Mouse (Mus musculus): Measurements from ENCODE around the gene Fyb. TPM values are rescaled to one million over a fixed set of nuclear protein-coding genes. Genes with fewer than 3 reads are reported as not detected.

Fyb gene
- polyA plus RNA-seq, 1 experiment from 2014 or later: 6.9 TPM

DNA sequence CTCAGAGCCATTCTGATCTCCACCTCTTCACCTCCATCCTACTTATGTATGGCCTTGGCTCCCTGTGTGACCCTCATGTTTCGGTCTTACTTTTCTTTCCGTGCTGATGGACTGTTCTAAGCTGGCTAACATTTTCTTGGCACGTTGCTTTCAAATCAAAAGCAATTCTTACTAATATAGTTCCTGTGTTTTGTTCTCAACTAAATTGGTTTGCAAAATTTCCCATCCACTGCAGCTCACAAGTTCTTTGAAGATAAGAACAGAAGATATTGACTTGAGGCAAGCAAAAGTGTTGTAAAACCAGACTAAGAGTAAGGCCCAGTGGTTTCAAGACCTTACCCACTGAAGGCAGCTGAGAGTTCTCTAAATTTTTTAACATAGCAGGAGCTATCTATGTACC, 90.2 kb downstream of the Fyb start:
- Histone ChIP-seq H3K27ac (no peak overlapping the region), H3K36me3 (no peaks in the 10 kb centered on the region), H3K4me1 (no peaks in the 10 kb centered on the region), H3K27me3 (no peaks in the 10 kb centered on the region), H3K9me3 (no peaks in the 10 kb centered on the region), H3K9ac (no peak overlapping the region), H3K4me3 (no peak overlapping the region), H3K4me2 (no peak overlapping the region)
- ATAC-seq (ENCODE audit: borderline replicate concordance, extremely low read depth, low FRiP score, low TSS enrichment): no peak
- WGBS: 55% methylated on average over 3 of the region's 3 CpGs

DNA sequence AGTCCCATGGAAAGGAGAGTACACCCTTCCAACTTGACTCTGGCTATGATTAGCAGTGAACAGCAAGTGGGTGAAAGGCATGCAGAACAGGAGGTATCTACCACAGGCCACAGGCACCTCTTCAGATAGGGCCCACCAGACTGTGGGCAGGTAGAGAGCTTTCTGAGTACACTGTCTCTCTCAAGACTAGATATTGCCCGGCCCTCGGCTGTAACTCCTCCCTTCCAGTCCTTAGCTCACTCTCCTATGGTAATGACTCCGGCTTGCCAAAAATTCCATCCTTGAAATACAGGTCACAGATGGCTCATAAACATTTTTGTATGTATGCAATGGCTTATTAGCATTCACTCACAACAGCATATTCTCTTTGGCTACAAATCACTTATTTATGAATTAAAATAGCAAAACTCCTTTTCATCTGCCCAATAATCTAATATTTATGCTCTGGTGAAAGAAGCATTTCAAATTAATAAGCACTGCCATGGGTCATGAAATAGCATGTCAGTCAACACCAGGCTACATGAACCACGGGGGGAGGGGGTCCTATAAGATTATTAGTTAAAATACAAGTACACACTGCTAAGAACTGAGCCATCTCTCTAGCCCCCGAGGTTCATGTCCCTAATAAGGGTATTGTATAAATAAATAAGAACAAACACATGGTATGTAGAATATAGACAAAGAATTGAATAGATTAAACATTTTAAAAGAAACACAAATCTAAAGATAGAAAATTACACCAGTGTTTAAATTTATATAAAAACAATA, 93.9 kb downstream of the Fyb start:
- WGBS: 42% methylated on average over 5 of the region's 5 CpGs
- H3K4me2 ChIP-seq: no peak overlapping the region
- H3K27me3 ChIP-seq: no peaks in the 10 kb centered on the region
- H3K4me3 ChIP-seq: no peak overlapping the region
- no peaks in the 10 kb centered on the region for H3K36me3 ChIP-seq
- no peak overlapping the region for H3K27ac ChIP-seq
- no peaks in the 10 kb centered on the region for H3K9me3 ChIP-seq
- ATAC-seq (ENCODE audit: borderline replicate concordance, extremely low read depth, low FRiP score, low TSS enrichment): peak; percentile 59; the same call in 1 of the 2 replicates
- no peak overlapping the region for H3K9ac ChIP-seq
- H3K4me1 ChIP-seq: no peaks in the 10 kb centered on the region

- no peaks in the 10 kb centered on the region for H3K27me3 ChIP-seq
- WGBS: 81% methylated on average over 12 of the region's 12 CpGs
- no peaks in the 10 kb centered on the region for H3K36me3 ChIP-seq
- no peaks in the 10 kb centered on the region for H3K9me3 ChIP-seq
- H3K4me2 ChIP-seq: no peak overlapping the region
- peaks cover 6% of the 10 kb centered on the region for H3K4me1 ChIP-seq
- H3K9ac ChIP-seq: no peak overlapping the region
- no peak overlapping the region for H3K27ac ChIP-seq
- H3K4me3 ChIP-seq: no peak overlapping the region
- ATAC-seq (ENCODE audit: borderline replicate concordance, extremely low read depth, low FRiP score, low TSS enrichment): no peak
These were observed 97.1 kb downstream of the Fyb start for GRCm38 (mm10) chr15:6619558-6620316.

GRCm38 (mm10) chr15:6622512-6622911, 99.9 kb downstream of the Fyb start:
- Histone ChIP-seq H3K36me3 (no peaks in the 10 kb centered on the region), H3K27me3 (no peaks in the 10 kb centered on the region), H3K4me1 (peaks cover 15% of the 10 kb centered on the region), H3K4me2 (no peak overlapping the region), H3K4me3 (no peak overlapping the region), H3K9me3 (no peaks in the 10 kb centered on the region), H3K27ac (no peak overlapping the region), H3K9ac (no peak overlapping the region)
- no peak for ATAC-seq (ENCODE audit: borderline replicate concordance, extremely low read depth, low FRiP score, low TSS enrichment)
- 3% methylated on average over 5 of the region's 5 CpGs for WGBS

GRCm38 (mm10) chr15:6623529-6624228, 101.0 kb downstream of the Fyb start:
- Histone ChIP-seq H3K27ac (no peak overlapping the region), H3K27me3 (no peaks in the 10 kb centered on the region), H3K4me1 (peaks cover 15% of the 10 kb centered on the region), H3K9ac (no peak overlapping the region), H3K9me3 (no peaks in the 10 kb centered on the region), H3K4me2 (no peak overlapping the region), H3K36me3 (no peaks in the 10 kb centered on the region), H3K4me3 (no peak overlapping the region)
- WGBS: 73% methylated on average over 8 of the region's 8 CpGs
- ATAC-seq (ENCODE audit: borderline replicate concordance, extremely low read depth, low FRiP score, low TSS enrichment): no peak

DNA sequence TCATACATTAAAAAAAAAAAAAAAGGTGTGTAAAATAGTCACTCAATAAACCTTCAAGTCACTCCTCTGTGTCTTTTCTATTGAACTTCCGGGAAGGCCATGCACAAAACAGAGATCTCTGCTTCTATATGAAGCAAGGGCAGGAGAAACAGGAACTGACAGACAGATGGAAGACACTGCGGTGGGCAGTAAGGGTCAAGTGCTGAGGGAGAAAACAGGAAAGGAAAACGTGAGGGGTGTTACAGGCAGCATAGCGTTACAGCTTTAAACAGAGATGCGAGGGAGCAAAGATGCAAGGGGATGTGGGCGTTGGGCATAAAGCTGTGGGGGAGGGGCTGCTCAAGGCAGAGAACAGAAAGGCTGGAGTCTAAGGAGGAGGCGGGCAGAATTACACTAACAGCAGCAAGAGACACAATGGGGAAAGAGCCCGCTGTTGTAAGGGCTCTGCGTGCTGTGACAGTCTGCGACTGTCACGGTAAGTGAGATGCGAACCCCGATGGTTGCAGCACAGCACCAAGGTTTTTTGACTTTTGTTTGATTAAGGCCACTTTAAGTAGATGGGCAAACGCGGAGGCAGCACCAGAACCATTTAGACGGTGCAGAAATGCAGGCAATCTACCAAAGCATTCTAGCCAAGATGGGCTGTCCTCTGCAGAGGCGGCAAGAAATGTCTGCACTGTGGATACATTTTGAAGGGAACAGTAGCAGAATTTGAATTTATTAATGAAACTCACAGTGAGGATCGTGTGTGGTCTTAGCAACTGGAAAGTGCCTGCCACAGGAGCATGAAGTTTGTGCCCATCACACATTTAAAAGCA, 101.9 kb downstream of the Fyb start:
- Histone ChIP-seq H3K9ac (peak overlapping the region; percentile 22; the same call in 1 of the 2 replicates), H3K27me3 (no peaks in the 10 kb centered on the region), H3K4me2 (peak overlapping the region; percentile 52), H3K4me3 (0 out of 2 replicates have a peak overlapping the region, but pooled peaks have one; percentile 21), H3K36me3 (no peaks in the 10 kb centered on the region), H3K9me3 (no peaks in the 10 kb centered on the region), H3K27ac (no peak overlapping the region), H3K4me1 (peaks cover 15% of the 10 kb centered on the region)
- no peak for ATAC-seq (ENCODE audit: borderline replicate concordance, extremely low read depth, low FRiP score, low TSS enrichment)
- 13% methylated on average over 18 of the region's 18 CpGs for WGBS

DNA sequence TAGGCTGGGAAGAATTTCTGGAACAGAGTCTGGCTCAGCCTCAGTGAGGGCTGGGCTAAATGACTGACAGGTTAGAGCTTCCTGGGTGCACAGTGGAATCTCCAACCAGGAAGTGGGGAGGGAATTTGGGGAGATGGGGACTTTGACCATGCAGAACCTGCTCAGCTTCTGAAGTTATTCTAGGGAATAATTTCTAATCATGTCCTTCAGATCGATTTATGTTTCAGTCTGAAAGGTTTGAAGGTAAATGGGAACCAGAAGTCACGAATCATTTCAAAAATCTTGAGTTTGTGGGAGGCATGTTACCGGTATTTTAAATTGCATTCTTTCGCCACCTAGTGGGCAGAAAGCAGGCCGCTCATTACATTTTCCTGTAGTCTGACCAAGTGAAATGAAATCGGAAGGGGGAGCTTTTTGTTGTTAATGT, 103.0 kb downstream of the Fyb start:
- peaks cover 15% of the 10 kb centered on the region for H3K4me1 ChIP-seq
- no peaks in the 10 kb centered on the region for H3K27me3 ChIP-seq
- 1% methylated on average over 6 of the region's 6 CpGs for WGBS
- H3K27ac ChIP-seq: no peak overlapping the region
- no peaks in the 10 kb centered on the region for H3K9me3 ChIP-seq
- peak overlapping the region; percentile 52 for H3K4me2 ChIP-seq
- no peak overlapping the region for H3K9ac ChIP-seq
- no peaks in the 10 kb centered on the region for H3K36me3 ChIP-seq
- ATAC-seq (ENCODE audit: borderline replicate concordance, extremely low read depth, low FRiP score, low TSS enrichment): peak; percentile 48; the same call in 1 of the 2 replicates
- H3K4me3 ChIP-seq: peak overlapping the region; percentile 8; the same call in 1 of the 2 replicates

DNA sequence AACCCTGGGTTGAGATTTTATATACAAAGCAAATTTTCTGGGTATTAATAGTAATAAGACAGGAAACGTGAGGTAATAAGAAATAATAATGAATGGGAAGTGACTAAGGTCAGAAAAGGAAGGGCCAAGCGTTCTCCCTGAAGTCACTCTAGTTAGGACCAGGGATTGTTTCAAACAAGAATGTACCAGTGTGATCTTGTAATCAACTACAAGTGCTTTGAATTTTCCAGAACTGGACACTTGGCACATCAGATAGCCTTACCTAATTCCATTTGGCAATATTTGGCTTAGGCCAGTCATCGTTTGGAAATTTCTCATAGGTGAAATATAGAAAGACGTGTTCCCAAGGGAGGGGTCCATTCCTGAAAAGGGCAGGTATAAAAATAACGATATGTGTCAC, 103.5 kb downstream of the Fyb start:
- H3K9ac ChIP-seq: no peak overlapping the region
- WGBS: 62% methylated on average over 5 of the region's 5 CpGs
- no peaks in the 10 kb centered on the region for H3K27me3 ChIP-seq

DNA sequence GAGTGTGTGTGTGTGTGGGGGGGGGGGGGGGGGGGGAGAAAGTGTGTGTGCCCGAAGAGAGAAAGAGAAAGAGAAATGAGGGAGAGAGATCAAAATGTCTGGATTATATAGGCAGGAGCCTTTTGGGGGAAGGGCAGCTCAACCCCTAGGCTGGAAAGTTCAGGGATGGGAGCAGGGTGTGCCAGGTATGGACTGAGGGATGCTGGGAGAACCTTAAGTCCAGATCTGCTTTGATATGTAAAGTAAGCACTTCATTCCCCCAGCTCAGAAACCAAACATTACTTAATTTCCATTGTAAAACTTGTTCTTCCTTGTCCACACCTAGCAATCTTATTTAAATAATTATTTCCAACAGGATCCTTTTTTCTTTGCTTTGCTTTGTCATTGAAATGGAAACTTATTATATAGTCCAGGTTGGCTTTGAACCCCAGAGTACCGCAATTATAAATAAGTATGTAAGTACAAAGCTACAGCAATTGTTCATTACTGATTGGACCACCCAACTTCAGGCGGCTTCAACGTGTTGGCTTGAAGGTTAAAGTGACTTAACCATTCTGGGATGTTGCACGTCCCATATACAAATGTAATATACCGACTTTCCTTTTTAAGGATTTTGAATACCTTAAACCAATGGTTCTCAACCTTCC, 105.9 kb downstream of the Fyb start:
- WGBS: 87% methylated on average over 5 of the region's 6 CpGs

More for the DNA sequence above, 103.5 kb downstream of the Fyb start:
- Histone ChIP-seq H3K4me3 (no peak overlapping the region), H3K36me3 (no peaks in the 10 kb centered on the region), H3K27ac (no peak overlapping the region), H3K9me3 (no peaks in the 10 kb centered on the region), H3K4me2 (no peak overlapping the region), H3K4me1 (peaks cover 15% of the 10 kb centered on the region)
- ATAC-seq (ENCODE audit: borderline replicate concordance, extremely low read depth, low FRiP score, low TSS enrichment): no peak

GRCm38 (mm10) chr15:6629174-6629573, 106.5 kb downstream of the Fyb start:
- 50% methylated on average over 4 of the region's 4 CpGs for WGBS
- Histone ChIP-seq H3K9me3 (no peaks in the 10 kb centered on the region), H3K27me3 (no peaks in the 10 kb centered on the region), H3K4me3 (no peak overlapping the region), H3K9ac (no peak overlapping the region), H3K36me3 (no peaks in the 10 kb centered on the region), H3K4me2 (no peak overlapping the region), H3K4me1 (peaks cover 15% of the 10 kb centered on the region), H3K27ac (no peak overlapping the region)
- ATAC-seq (ENCODE audit: borderline replicate concordance, extremely low read depth, low FRiP score, low TSS enrichment): no peak

More for the DNA sequence above, 105.9 kb downstream of the Fyb start:
- Histone ChIP-seq H3K9ac (no peak overlapping the region), H3K4me3 (no peak overlapping the region), H3K36me3 (no peaks in the 10 kb centered on the region), H3K27ac (no peak overlapping the region), H3K4me2 (no peak overlapping the region), H3K9me3 (no peaks in the 10 kb centered on the region), H3K4me1 (peaks cover 15% of the 10 kb centered on the region), H3K27me3 (no peaks in the 10 kb centered on the region)
- no peak for ATAC-seq (ENCODE audit: borderline replicate concordance, extremely low read depth, low FRiP score, low TSS enrichment)

DNA sequence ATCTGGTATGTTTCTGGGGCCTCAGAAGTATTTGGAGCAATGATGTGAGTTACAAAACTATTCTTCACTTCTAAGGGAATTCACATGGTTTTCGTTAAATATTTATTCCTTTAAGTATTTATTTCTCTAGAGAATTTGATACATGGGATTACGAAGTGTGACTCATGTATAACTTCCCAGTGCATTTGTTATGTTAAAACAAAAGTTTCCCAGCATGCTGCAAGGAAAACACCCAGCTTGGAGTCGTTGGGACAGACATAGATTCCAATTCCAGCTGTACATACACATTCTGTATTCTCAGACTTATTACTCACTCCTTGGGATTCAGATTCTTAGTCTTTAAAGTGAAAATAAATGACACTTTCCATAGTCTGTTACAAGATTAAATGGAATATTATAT, 112.8 kb downstream of the Fyb start:
- H3K36me3 ChIP-seq: no peaks in the 10 kb centered on the region
- H3K4me1 ChIP-seq: no peaks in the 10 kb centered on the region
- no peaks in the 10 kb centered on the region for H3K9me3 ChIP-seq
- H3K9ac ChIP-seq: no peak overlapping the region
- ATAC-seq (ENCODE audit: borderline replicate concordance, extremely low read depth, low FRiP score, low TSS enrichment): no peak
- no peak overlapping the region for H3K27ac ChIP-seq
- no peak overlapping the region for H3K4me2 ChIP-seq
- no peak overlapping the region for H3K4me3 ChIP-seq
- WGBS: 40% methylated on average over 3 of the region's 3 CpGs
- no peaks in the 10 kb centered on the region for H3K27me3 ChIP-seq
